Mouse (Mus musculus) hindbrain, embryonic 10.5 days (tissue): ENCODE measurements around the gene Rab5b. TPM values are rescaled to one million over a fixed set of nuclear protein-coding genes. Genes with fewer than 3 reads are reported as not detected.

Experiments used
- DNase-seq: peaks from one replicate; pipeline ENCODE4 v3.0.0-alpha.2; 2017; ENCODE audit warnings: low spot score
- H3K27ac ChIP-seq: fragments of 300-500 bp; sonication (generic); 2 replicates; pipeline ENCODE4 v1.5.1; 2016; ENCODE audit warnings: mild to moderate bottlenecking, moderate library complexity
- H3K27me3 ChIP-seq: fragments of 300-500 bp; sonication (generic); 2 replicates; pipeline ENCODE4 v1.6.1; 2016; ENCODE audit warnings: mild to moderate bottlenecking; ENCODE audit not compliant: poor library complexity, insufficient read depth, severe bottlenecking
- H3K36me3 ChIP-seq: fragments of 300-500 bp; sonication (generic); 2 replicates; pipeline ENCODE4 v1.6.1; 2016; ENCODE audit warnings: mild to moderate bottlenecking, moderate library complexity
- H3K4me1 ChIP-seq: fragments of 300-500 bp; sonication (generic); replicated peaks from 2 replicates; pipeline ENCODE4 v1.6.1; 2016; ENCODE audit warnings: mild to moderate bottlenecking
- H3K4me3 ChIP-seq: fragments of 300-500 bp; sonication (generic); 2 replicates; pipeline ENCODE4 v1.5.1; 2016; ENCODE audit warnings: mild to moderate bottlenecking, moderate library complexity
- H3K9me3 ChIP-seq: fragments of 300-500 bp; sonication (generic); 2 replicates; pipeline ENCODE4 v1.6.1; 2016; ENCODE audit warnings: mild to moderate bottlenecking, moderate library complexity
- WGBS: fragments of 180-500 bp; shearing (Covaris S2); methylation state at CpG from one replicate; pipeline ENCODE4 v1.1.7; 2016; 5-methylcytosine and 5-hydroxymethylcytosine counted together
- polyA plus RNA-seq: library from polyadenylated mRNA; unstranded; fragments of >200 nt; fragmentation: Nextera tagmentation; extraction: Ambion mirVana; gene quantifications from 2 replicates; pipeline ENCODE4 v1.2.1, GENCODE M21; 2016

The Rab5b gene
- polyA plus RNA-seq, 1 experiment from 2014 or later, result 86.0 TPM

DNA sequence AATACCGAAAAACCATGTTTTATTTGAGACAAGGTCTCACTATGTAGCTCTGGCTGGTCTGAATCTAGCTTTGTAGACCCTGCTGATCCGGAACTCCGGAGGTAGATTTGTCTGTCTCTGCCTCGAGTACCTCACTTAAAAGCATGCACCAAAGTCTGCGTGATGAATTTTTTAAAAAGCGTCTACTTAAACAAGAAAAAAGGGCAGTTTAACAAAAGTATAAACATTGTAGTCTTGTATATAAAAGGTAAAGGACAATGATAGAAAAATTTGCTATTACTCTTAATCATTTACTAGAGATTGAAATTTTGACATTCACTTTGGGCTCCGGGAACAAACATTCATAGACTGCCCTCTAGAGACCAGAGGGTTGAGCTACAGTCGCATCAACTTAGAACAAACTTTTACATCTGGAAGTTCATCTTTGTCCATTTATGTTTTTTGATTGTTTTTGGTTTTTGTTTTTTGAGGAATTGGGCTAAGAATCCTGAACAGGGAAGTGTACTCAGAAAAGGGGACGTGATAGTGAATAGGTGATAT, 21.5 kb downstream of the Rab5b start:
- DNase-seq, result no peak
- H3K27me3 ChIP-seq, result peaks cover 36% of the 10 kb centered on the region
- H3K9me3 ChIP-seq, result no peaks in the 10 kb centered on the region
- 0 out of 2 replicates have a peak overlapping the region, but pooled peaks have one; percentile 83 for H3K27ac ChIP-seq
- 4% methylated on average over 9 of the region's 9 CpGs for WGBS
- peaks cover 24% of the 10 kb centered on the region for H3K36me3 ChIP-seq
- H3K4me3 ChIP-seq, result peak overlapping the region; percentile 80
- peaks cover 23% of the 10 kb centered on the region for H3K4me1 ChIP-seq

DNA sequence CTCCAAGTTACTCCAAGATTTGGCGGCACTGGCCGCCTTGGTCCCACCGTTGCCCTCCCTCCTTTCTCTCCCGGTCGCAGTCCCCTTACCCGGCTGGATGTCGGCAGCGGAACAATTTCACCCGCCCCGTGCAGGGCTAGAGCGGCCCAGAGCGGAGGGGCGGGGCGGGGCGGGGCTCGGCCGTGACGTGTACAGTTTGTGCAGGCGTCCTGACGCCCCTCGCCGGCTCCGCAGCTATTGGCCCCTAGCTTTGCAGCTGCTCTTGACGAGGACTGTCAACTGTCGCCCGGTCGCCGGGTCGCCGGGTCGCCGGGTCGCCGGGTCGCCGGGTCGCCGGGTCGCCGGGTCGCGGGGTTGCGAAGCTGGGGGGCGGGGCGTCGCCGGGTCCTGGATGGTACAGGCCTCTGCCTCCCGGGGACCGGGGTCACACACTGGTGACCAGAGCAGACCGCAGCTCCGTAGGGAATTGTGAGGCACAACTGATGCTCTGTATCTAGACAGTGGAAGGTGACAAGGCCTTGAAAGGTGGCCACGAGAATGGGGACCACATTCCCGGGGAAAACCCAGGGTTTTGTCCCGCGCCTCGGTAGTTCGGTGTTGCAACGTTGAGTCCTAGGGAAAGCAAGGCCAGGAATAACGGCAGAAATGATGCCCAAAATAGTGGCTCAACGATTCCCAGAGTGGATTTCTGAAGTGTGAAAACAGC, 22.1 kb downstream of the Rab5b start, which contains the start of gene Suox:
TSS of gene Suox (minus strand) at position 311 of the 706 bp plus-strand sequence.
- DNase-seq, result peak; percentile 94
- H3K36me3 ChIP-seq, result peaks cover 18% of the 10 kb centered on the region
- peak within 1 kb of the TSS; percentile 83 for H3K27ac ChIP-seq
- no peaks in the 10 kb centered on the region for H3K9me3 ChIP-seq
- under 1% methylated on average over 60 of the region's 60 CpGs for WGBS
- peaks cover 36% of the 10 kb centered on the region for H3K27me3 ChIP-seq
- H3K4me3 ChIP-seq, result peak within 1 kb of the TSS; percentile 80
- peaks cover 28% of the 10 kb centered on the region for H3K4me1 ChIP-seq

DNA sequence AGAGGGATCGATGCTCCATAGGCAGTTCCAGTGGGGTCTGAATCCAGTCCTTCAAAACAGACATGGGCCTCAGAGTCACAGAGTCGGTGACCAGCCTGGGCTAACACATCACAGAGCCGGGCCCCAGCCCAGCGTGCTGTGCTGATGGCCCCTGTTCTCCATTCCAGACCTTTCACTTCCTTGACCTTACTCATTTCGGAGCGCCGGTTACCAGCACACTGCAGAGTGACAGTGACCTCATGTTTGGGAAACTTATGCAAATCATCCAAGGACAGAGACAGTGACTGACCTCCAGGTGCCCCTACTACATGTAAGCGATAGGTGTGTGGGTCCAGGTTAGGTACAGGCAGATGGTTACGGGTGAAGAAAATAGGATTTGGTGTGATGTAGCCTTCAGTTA, 24.9 kb downstream of the Rab5b start:
- Histone ChIP-seq H3K4me3 (no peak overlapping the region; the same call in 1 of the 2 replicates), H3K27me3 (peaks cover 36% of the 10 kb centered on the region), H3K36me3 (peaks cover 12% of the 10 kb centered on the region), H3K4me1 (peaks cover 36% of the 10 kb centered on the region), H3K9me3 (no peaks in the 10 kb centered on the region), H3K27ac (0 out of 2 replicates have a peak overlapping the region, but pooled peaks have one; percentile 23)
- DNase-seq, result no peak
- 91% methylated on average over 9 of the region's 9 CpGs for WGBS

DNA sequence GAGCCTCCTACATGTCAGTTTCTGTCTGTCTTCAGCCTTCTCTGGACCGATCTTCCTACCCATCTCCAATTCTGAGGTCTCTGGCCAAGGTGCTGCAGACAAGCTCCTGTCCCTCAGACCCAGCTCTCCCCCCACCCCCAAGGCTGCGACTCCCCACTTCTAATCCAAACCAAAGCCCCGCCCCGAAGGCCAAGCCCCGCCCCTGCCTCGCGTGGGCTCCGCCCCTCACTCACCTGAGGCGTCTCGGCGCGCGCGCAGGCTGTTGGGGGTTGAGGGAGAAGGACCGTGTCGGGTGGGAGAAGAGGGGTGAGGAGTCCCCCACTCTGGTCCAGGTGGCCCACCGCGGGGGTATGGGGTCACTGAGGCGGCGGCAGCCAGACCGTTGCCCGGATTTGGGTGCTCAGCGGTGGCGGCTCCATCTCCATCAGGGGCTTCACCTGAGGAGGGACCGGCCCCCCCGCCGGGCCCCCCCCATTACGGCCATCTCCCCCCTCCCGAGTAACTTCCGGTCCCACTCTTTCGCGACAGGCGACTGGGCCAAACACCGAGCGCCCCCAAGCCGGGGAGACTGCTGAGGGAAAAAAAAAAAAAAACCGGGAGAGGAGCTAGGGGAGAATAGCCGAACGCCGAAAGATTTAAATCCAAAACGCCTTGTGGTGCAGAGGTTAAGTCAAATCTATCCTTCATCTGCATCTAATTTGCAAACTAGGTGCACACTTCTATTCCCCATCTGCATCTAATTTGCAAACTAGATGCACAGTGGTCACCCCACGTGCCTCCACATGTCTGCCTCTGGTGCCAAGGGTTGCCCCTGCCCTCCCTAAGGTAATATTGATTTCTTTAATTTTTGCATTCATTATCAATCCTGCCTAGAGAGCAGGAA, 27.0 kb downstream of the Rab5b start:
- peak; percentile 61 for DNase-seq
- Histone ChIP-seq H3K27ac (peak overlapping the region; percentile 88), H3K4me3 (peak overlapping the region; percentile 85), H3K9me3 (no peaks in the 10 kb centered on the region), H3K27me3 (peaks cover 36% of the 10 kb centered on the region), H3K4me1 (peaks cover 31% of the 10 kb centered on the region), H3K36me3 (peaks cover 11% of the 10 kb centered on the region; the same call in 1 of the 2 replicates)
- under 1% methylated on average over 42 of the region's 42 CpGs for WGBS

DNA sequence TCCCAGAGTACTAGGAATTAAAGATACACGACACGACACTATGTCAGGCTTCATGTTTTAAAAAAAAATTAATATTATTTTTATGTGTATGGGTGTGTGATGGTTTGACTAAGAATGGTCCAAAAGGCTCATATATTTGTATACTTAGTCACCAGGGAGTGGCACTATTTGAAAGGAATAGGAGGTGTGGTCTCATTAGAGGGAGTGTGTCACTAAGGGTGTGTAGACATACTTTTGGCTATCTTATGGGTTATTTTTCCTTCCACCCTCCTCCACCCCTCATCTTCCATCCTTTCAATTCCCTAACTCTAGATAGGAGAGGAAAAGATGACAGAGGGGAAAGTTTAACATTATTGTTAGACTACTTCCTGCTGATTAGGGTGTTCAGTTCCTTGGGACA, 30.3 kb downstream of the Rab5b start:
- H3K9me3 ChIP-seq, result no peaks in the 10 kb centered on the region
- WGBS, result 92% methylated on average over 2 of the region's 2 CpGs
- no peak overlapping the region for H3K27ac ChIP-seq
- H3K4me1 ChIP-seq, result peaks cover 14% of the 10 kb centered on the region
- H3K36me3 ChIP-seq, result peaks cover 2% of the 10 kb centered on the region; the same call in 1 of the 2 replicates
- no peak overlapping the region for H3K4me3 ChIP-seq
- peaks cover 13% of the 10 kb centered on the region for H3K27me3 ChIP-seq
- no peak for DNase-seq

DNA sequence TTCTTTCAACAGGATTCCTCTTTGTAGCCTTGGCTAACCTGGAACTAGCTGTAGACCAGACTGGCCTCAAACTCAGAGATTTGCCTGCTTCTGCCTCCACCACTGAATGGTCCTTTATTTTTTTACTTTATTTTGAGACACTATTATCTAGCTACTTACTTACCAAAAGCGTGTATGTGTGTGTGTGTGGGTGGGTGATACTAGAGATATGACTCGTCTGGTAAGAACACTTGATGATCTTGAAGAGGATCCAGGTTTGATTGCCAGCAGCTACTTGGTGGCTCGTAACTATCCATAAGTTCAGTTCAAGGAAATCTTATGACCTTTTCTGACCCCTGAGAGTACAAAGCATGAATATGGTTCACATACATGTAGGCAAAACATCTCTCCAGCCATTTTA, 30.8 kb downstream of the Rab5b start:
- Histone ChIP-seq H3K4me1 (peaks cover 14% of the 10 kb centered on the region), H3K27ac (no peak overlapping the region), H3K36me3 (no peaks in the 10 kb centered on the region), H3K4me3 (no peak overlapping the region), H3K9me3 (no peaks in the 10 kb centered on the region), H3K27me3 (peaks cover 8% of the 10 kb centered on the region)
- WGBS, result 84% methylated on average over 3 of the region's 3 CpGs
- DNase-seq, result no peak

DNA sequence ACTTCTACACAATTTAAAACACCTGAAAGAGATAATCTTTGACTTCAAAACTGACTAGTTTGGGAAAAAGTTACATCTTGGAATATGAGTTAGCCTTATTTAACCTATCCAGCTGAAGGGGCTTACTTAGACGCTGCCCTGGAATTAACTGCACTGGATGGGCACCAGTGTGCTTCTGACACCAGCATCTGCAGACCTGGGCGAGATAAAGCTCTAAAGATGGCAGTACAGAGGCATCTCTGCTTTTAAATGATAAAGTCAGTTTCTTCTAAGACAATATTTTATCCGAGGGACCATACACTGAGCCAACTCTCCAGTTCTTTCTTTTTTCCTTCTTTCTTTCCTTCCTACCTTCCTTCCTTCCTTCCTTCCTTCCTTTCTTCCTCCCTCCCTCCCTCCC, 31.3 kb downstream of the Rab5b start:
- no peak overlapping the region for H3K27ac ChIP-seq
- peaks cover 16% of the 10 kb centered on the region for H3K4me1 ChIP-seq
- WGBS, result 77% methylated on average over 3 of the region's 3 CpGs
- no peaks in the 10 kb centered on the region for H3K9me3 ChIP-seq
- H3K27me3 ChIP-seq, result peaks cover 3% of the 10 kb centered on the region; the same call in 1 of the 2 replicates
- no peak overlapping the region for H3K4me3 ChIP-seq
- DNase-seq, result no peak
- no peaks in the 10 kb centered on the region for H3K36me3 ChIP-seq

DNA sequence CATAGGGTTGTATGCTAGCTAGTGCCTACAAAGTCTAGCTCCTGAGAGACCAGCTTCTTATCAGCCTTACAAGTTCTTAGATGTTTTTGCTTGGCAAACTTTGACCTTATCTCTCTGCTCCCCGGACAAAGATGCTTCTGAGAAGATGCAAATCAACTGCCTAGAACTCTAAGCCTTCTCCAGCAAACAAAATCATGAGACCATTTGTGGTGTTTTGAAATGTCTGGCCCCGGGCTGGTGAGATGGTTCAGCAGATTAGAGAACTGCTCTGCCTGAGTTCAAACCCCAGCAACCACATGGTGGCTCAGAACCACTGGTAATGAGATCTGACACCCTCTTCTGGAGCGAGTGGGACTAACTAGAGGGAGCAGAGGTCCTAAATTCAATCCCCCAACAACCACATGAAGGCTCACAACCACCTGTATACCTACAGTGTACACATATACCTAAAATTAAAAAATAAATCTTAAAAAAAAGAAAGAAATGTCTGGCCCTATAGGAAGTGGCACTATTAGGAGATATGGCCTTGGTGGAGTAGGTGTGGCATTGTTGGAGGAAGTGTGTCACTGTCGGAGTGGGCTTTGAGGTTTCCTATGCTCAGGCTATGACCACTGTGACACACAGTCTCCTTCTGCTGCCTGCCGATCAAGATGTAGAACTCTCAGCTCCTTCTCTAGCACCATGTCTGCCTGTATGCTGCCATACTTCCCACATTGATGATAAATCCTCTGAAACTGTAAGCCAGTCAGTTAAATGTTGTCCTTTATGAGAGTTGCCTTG, 32.4 kb downstream of the Rab5b start:
- DNase-seq, result no peak
- Histone ChIP-seq H3K4me3 (no peak overlapping the region), H3K27ac (no peak overlapping the region), H3K4me1 (peaks cover 12% of the 10 kb centered on the region), H3K27me3 (no peaks in the 10 kb centered on the region), H3K9me3 (no peaks in the 10 kb centered on the region), H3K36me3 (no peaks in the 10 kb centered on the region)
- 69% methylated on average over 5 of the region's 5 CpGs for WGBS

DNA sequence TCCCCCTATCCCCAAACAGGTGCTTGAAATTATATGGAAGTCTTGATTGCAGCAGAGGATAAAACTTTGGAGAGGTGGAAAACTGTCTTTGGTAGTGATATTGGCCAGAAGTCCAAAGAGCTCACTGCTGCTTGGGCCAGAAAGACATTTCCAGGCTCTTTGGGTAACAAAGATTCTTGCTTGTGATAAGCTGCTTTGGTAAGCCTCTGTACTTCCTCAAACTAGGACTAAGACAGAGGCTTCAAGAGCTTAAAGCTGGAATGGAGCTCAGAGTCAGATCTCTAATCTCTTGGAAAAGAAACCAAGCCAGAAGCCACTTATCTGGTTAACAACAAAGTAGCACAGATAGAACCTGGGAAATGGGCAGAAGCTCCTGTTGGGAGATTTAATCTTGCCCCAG, 33.6 kb downstream of the Rab5b start:
- no peaks in the 10 kb centered on the region for H3K9me3 ChIP-seq
- H3K4me3 ChIP-seq, result no peak overlapping the region
- no peak for DNase-seq
- no peaks in the 10 kb centered on the region for H3K36me3 ChIP-seq
- peaks cover 7% of the 10 kb centered on the region; the same call in 1 of the 2 replicates for H3K4me1 ChIP-seq
- no peak overlapping the region for H3K27ac ChIP-seq
- no peaks in the 10 kb centered on the region for H3K27me3 ChIP-seq

DNA sequence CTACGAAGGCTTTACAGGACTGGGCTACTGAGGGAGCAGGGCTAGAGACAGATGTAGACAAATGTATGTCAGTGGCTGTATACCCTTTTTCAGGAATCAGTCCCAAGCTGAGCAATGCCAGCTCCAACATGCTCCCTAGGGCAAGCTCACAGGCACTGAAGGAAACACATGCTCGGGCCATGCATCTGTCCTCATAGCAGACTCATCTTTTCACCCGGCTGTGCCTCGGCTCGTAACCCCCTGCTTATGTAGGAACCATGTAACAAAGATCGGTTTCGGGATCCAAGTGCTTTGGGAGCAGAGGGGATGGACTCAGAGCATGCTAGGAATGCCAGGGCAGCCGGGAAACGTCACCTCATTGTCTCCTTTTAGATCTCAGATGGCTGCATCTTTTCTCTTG, 36.6 kb downstream of the Rab5b start:
- no peaks in the 10 kb centered on the region for H3K27me3 ChIP-seq
- H3K36me3 ChIP-seq, result no peaks in the 10 kb centered on the region
- no peaks in the 10 kb centered on the region for H3K9me3 ChIP-seq
- 46% methylated on average over 9 of the region's 9 CpGs for WGBS
- H3K27ac ChIP-seq, result no peak overlapping the region
- no peak overlapping the region for H3K4me3 ChIP-seq
- DNase-seq, result no peak
- H3K4me1 ChIP-seq, result peaks cover 10% of the 10 kb centered on the region; the same call in 1 of the 2 replicates

DNA sequence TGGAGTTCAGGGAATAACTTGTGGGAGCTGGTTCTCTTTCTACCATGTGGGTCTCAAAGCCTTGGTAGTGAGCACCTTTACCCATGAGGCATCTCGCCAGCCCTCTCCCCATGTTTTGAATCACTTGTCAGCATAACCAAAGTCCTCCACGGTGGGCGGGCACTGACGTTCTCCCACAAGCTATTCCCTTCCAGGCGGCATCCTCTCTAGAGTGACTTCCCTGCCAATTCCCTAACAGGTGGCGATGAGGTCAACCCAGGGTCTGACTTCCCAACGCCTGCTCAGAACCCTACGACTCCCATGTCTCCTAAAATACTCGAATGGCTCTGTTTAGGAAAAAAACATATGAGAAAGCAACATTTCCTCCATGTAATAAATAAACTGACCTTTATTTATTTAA, 38.2 kb downstream of the Rab5b start:
- 58% methylated on average over 9 of the region's 9 CpGs for WGBS
- H3K27ac ChIP-seq, result no peak overlapping the region
- no peaks in the 10 kb centered on the region for H3K36me3 ChIP-seq
- H3K9me3 ChIP-seq, result no peaks in the 10 kb centered on the region
- DNase-seq, result no peak
- no peaks in the 10 kb centered on the region for H3K27me3 ChIP-seq
- no peak overlapping the region for H3K4me3 ChIP-seq
- peaks cover 10% of the 10 kb centered on the region; the same call in 1 of the 2 replicates for H3K4me1 ChIP-seq

DNA sequence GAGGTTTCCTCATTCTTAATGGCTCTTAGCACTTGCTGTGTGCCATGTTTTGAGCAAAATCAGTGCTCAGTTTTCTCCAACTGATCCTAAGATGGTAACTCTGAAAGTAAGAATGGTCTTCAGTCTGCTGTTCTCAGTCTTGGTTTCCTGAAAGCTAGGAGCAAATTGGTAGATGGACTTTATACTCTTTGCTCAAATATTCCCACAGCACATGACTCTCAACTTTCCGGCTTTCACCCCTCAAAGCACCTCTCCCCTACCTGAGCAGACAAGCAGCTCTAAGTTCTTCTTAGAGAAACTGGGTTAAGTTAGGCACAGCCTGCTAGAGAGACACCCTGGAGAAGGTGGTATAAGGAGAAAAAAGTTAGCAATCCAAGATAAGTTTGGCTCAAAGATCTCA, 39.3 kb downstream of the Rab5b start:
- Histone ChIP-seq H3K4me1 (peaks cover 10% of the 10 kb centered on the region; the same call in 1 of the 2 replicates), H3K27ac (no peak overlapping the region), H3K4me3 (no peak overlapping the region), H3K27me3 (no peaks in the 10 kb centered on the region), H3K36me3 (no peaks in the 10 kb centered on the region), H3K9me3 (no peaks in the 10 kb centered on the region)
- 85% methylated on average over 1 of the region's 1 CpGs for WGBS
- no peak for DNase-seq
